ENCODE assay signal across 8 mouse cellular contexts in genomic region chr10:95415159-95415532, GRCm38 (mm10). TPM values are rescaled to one million over a fixed set of nuclear protein-coding genes. Genes with fewer than 3 reads are reported as not detected.
DNase-seq lines count a peak whose midpoint lies in the region; ATAC-seq and TF ChIP-seq lines count a peak whose summit lies in the region.

No protein-coding gene starts in this region.

- peak; percentile 4; the same call in 1 of the 2 replicates for ATAC-seq in hindbrain, embryonic 16.5 days

- H3K4me1 ChIP-seq in testis, adult 2 months (ENCODE audit: control insufficient read depth, insufficient read depth, low read length) = peaks cover 30% of the 10 kb centered on the region
- peaks cover 11% of the 10 kb centered on the region for H3K4me1 ChIP-seq in hindbrain, embryonic 16.5 days (ENCODE audit: control insufficient read depth, insufficient read depth, low read depth, low read length)

- H3K9me3 ChIP-seq in hindbrain, embryonic 16.5 days (ENCODE audit: control insufficient read depth, low read length) = no peaks in the 10 kb centered on the region

- TF ChIP-seq CTCF in testis, adult 2 months (IDR thresholded peaks at IDR 0.05; ENCODE audit: control insufficient read depth, insufficient read depth, insufficient replicate concordance, low read depth, low read length) = no peak

- H3K27me3 ChIP-seq in testis, adult 2 months (ENCODE audit: control insufficient read depth, insufficient read depth, low read length) = peaks cover 2% of the 10 kb centered on the region; the same call in 1 of the 2 replicates
- no peaks in the 10 kb centered on the region for H3K27me3 ChIP-seq in hindbrain, embryonic 16.5 days (replicated peaks; ENCODE audit: control insufficient read depth, insufficient read depth, low read length)

- TF ChIP-seq POLR2A in testis, adult 2 months (IDR thresholded peaks at IDR 0.05; ENCODE audit: control insufficient read depth, low read depth, low read length) = no peak

- WGBS in hindbrain, embryonic 16.5 days = under 1% methylated on average over 15 of the region's 15 CpGs

- H3K27ac ChIP-seq in testis, adult 2 months (ENCODE audit: control insufficient read depth, insufficient read depth, low read depth, low read length) = no peak overlapping the region
- peak overlapping the region; percentile 93 for H3K27ac ChIP-seq in hindbrain, embryonic 16.5 days (ENCODE audit: low read depth, low read length)

- H3K9ac ChIP-seq in hindbrain, embryonic 16.5 days (ENCODE audit: low read depth, low read length) = peak overlapping the region; percentile 90

- H3K4me2 ChIP-seq in hindbrain, embryonic 16.5 days (ENCODE audit: low read length) = peak overlapping the region; percentile 98

- peak; percentile 64 for DNase-seq in adrenal gland, adult 2 months
- DNase-seq in adrenal gland, postnatal 10 days = no peak
- no peak for DNase-seq in testis, postnatal 14 days (ENCODE audit: low spot score)
- peak; percentile 58 for DNase-seq in lung, postnatal 10 days
- DNase-seq in c-Kit-positive CD71-positive TER-119-positive erythroid progenitor cells, embryonic 14.5 days (ENCODE audit: low spot score) = no peak
- DNase-seq in gastrocnemius, postnatal 10 days = no peak

- H3K4me3 ChIP-seq in testis, adult 2 months (ENCODE audit: control insufficient read depth, low read depth, low read length) = peak overlapping the region; percentile 70
- H3K4me3 ChIP-seq in hindbrain, embryonic 16.5 days (ENCODE audit: low read length) = peak overlapping the region; percentile 90

- no peaks in the 10 kb centered on the region for H3K36me3 ChIP-seq in testis, adult 2 months (ENCODE audit: control insufficient read depth, insufficient read depth, low read length)
- H3K36me3 ChIP-seq in hindbrain, embryonic 16.5 days (ENCODE audit: control insufficient read depth, insufficient read depth, low read length) = no peaks in the 10 kb centered on the region

RNA-seq across cellular contexts. Expression of gene Socs2, which starts 1.8 kb away (rescaled TPM):
- 10 to 100 TPM; 10.7 to 22.7 TPM for total RNA-seq in adrenal gland, adult 2 months (2021)
- 41.4 and 52.0 TPM in 2 replicates for polyA plus RNA-seq in adrenal gland, adult 2 months (2012; rRNA removed)
- 10 to 100 TPM; 30.0 to 34.1 TPM for total RNA-seq in adrenal gland, postnatal 10 days (2021)
- 3.9 and 4.3 TPM in 2 replicates for polyA plus RNA-seq in testis, adult 2 months (2012; rRNA removed)
- polyA plus RNA-seq in hindbrain, embryonic 16.5 days (2015; fragmentation: Nextera tagmentation; extraction: Ambion mirVana) = 121 and 122 TPM in 2 replicates
- 10 to 100 TPM; 13.9 to 21.3 TPM for total RNA-seq in gastrocnemius, postnatal 10 days (2021)

Comparison
In these comparisons a context has a peak if more than half of its experiments do, and no peak if none do; other contexts are left out.
1. DNase-seq: peak in adrenal gland, adult 2 months (single experiment) and lung, postnatal 10 days (single experiment); none in adrenal gland, postnatal 10 days (single experiment), testis, postnatal 14 days (single experiment), c-Kit-positive CD71-positive TER-119-positive erythroid progenitor cells, embryonic 14.5 days (single experiment) and gastrocnemius, postnatal 10 days (single experiment).